Mouse (Mus musculus) ES-E14 (cell line): ENCODE results near the gene Pde4d. TPM values are rescaled to one million over a fixed set of nuclear protein-coding genes. Genes with fewer than 3 reads are reported as not detected.

Experiments
- DNase-seq: peaks from one replicate; pipeline ENCODE4 v3.0.0-alpha.2; 2013; ENCODE audit warnings: low read depth, low spot score
- H3K27ac ChIP-seq: 2 replicates; pipeline ENCODE4 v1.5.1; 2012; ENCODE audit warnings: low read depth, mild to moderate bottlenecking, low read length, moderate library complexity, mixed read lengths; ENCODE audit not compliant: poor library complexity, insufficient read depth, severe bottlenecking
- H3K36me3 ChIP-seq: 2 replicates; pipeline ENCODE4 v1.6.1; 2012; ENCODE audit warnings: mild to moderate bottlenecking, low read length, moderate library complexity, mixed read lengths; ENCODE audit not compliant: control insufficient read depth, poor library complexity, insufficient read depth, severe bottlenecking
- H3K4me1 ChIP-seq, 2 experiments: fragments of 150-350 bp in 1 of 2; sonication (generic) in 1 of 2; 2 replicates each; pipeline ENCODE4 v1.6.1; 2012; ENCODE audit warnings: low read length in 2 of 2, mild to moderate bottlenecking in 1 of 2, mixed read lengths in 1 of 2; ENCODE audit not compliant: control insufficient read depth in 2 of 2, insufficient read depth in 2 of 2, poor library complexity in 1 of 2
- H3K4me3 ChIP-seq, 2 experiments: fragments of 150-350 bp in 1 of 2; sonication (generic) in 1 of 2; 2 replicates each; pipeline ENCODE4 v1.5.1; 2012; ENCODE audit warnings: low read length in 2 of 2, low read depth in 1 of 2, mild to moderate bottlenecking in 1 of 2, mixed read lengths in 1 of 2; ENCODE audit not compliant: insufficient read depth in 1 of 2, poor library complexity in 1 of 2, severe bottlenecking in 1 of 2
- H3K9ac ChIP-seq: 2 replicates; pipeline ENCODE4 v1.6.1; 2012; ENCODE audit warnings: low read depth, mild to moderate bottlenecking, low read length, mixed read lengths; ENCODE audit not compliant: poor library complexity, insufficient read depth, severe bottlenecking
- H3K9me3 ChIP-seq: fragments of 150-350 bp; sonication (generic); 2 replicates; pipeline ENCODE4 v1.6.1; 2012; ENCODE audit warnings: low read depth, mild to moderate bottlenecking, low read length; ENCODE audit not compliant: control insufficient read depth, insufficient read depth
- CHD2 ChIP-seq: IDR thresholded peaks from 2 replicates; pipeline ENCODE4 v1.6.1; 2014; ENCODE audit warnings: mild to moderate bottlenecking, low read depth, low read length, inconsistent platforms
- HCFC1 ChIP-seq: IDR thresholded peaks from 2 replicates; pipeline ENCODE4 v1.6.1; 2012; ENCODE audit warnings: low read length, inconsistent platforms, borderline replicate concordance; ENCODE audit not compliant: insufficient read depth
- MAFK ChIP-seq: IDR thresholded peaks from 2 replicates; pipeline ENCODE4 v1.6.1; 2014; ENCODE audit warnings: mild to moderate bottlenecking, low read depth, low read length, inconsistent platforms; ENCODE audit not compliant: insufficient read depth
- ZC3H11A ChIP-seq: IDR thresholded peaks from 2 replicates; pipeline ENCODE4 v1.6.1; 2012; ENCODE audit warnings: low read depth, mild to moderate bottlenecking, inconsistent platforms, low read length, borderline replicate concordance
- ZNF384 ChIP-seq: IDR thresholded peaks from 2 replicates; pipeline ENCODE4 v1.6.1; 2012; ENCODE audit warnings: low read depth, low read length, inconsistent platforms
- in situ Hi-C, 2 experiments: fragments of 600-800 bp; cut with MboI; formaldehyde crosslinking; loops; one replicate each; pipeline ENCODE4 v1.15.1; 2025; ENCODE audit warnings: low sequenced_read_pairs in 2 of 2, inconsistent platforms in 1 of 2; ENCODE audit not compliant: unreplicated experiment in 2 of 2
- total RNA-seq: library from RNA; depleted of rRNA; stranded (reverse); fragments of 300-350 nt; gene quantifications from 2 replicates; pipeline ENCODE4 v1.2.3, GENCODE M21; 2012

Gene Pde4d
- total RNA-seq, 1 experiment, result 10.4 TPM

- H3K4me3 ChIP-seq, result no peak overlapping the region
- in situ Hi-C loops, result no loop called here
- TF ChIP-seq MAFK (no peak), CHD2 (no peak), ZC3H11A (no peak), ZNF384 (no peak)
- H3K9ac ChIP-seq, result no peak overlapping the region
- no peaks in the 10 kb centered on the region for H3K36me3 ChIP-seq
- H3K27ac ChIP-seq, result no peak overlapping the region
- no peaks in the 10 kb centered on the region for H3K9me3 ChIP-seq
- DNase-seq, result no peak
- H3K4me1 ChIP-seq, result no peaks in the 10 kb centered on the region
Measured at GRCm38 (mm10) chr13:109318434-109318998, 868.8 kb downstream of the Pde4d start.

- DNase-seq, result no peak
- Histone ChIP-seq H3K4me3 (no peak overlapping the region), H3K9ac (no peak overlapping the region), H3K9me3 (no peaks in the 10 kb centered on the region), H3K4me1 (peaks cover 0 to 2% of the 10 kb centered on the region in 2 experiments; a peak in 1 of 4 replicates), H3K27ac (no peak overlapping the region), H3K36me3 (no peaks in the 10 kb centered on the region)
- TF ChIP-seq ZNF384 (no peak), HCFC1 (no peak), CHD2 (no peak), MAFK (no peak)
- in situ Hi-C loops, result no loop called here
Measured at GRCm38 (mm10) chr13:109326061-109326460, 876.3 kb downstream of the Pde4d start.

GRCm38 (mm10) chr13:109331563-109331962 lies 881.8 kb downstream of the Pde4d start:
- H3K9me3 ChIP-seq, result no peaks in the 10 kb centered on the region

GRCm38 (mm10) chr13:109341902-109342301 lies 892.2 kb downstream of the Pde4d start:
- H3K4me1 ChIP-seq, result no peaks in the 10 kb centered on the region
- DNase-seq, result no peak
- H3K9me3 ChIP-seq, result no peaks in the 10 kb centered on the region
- no peaks in the 10 kb centered on the region for H3K36me3 ChIP-seq
- H3K9ac ChIP-seq, result no peak overlapping the region
- no peak overlapping the region for H3K27ac ChIP-seq
- H3K4me3 ChIP-seq, result no peak overlapping the region
- in situ Hi-C loops, result no loop called here
- TF ChIP-seq ZNF384 (no peak), ZC3H11A (no peak), HCFC1 (no peak), CHD2 (no peak), MAFK (no peak)

More at GRCm38 (mm10) chr13:109331563-109331962, 881.8 kb downstream of the Pde4d start:
- Histone ChIP-seq H3K27ac (no peak overlapping the region), H3K4me3 (no peak overlapping the region), H3K4me1 (peaks cover 0 to 2% of the 10 kb centered on the region in 2 experiments; a peak in 1 of 4 replicates), H3K9ac (no peak overlapping the region), H3K36me3 (no peaks in the 10 kb centered on the region)
- no peak for DNase-seq
- in situ Hi-C loops, result no loop called here
- no peak for TF ChIP-seq CHD2
- TF ChIP-seq HCFC1, result no peak
- TF ChIP-seq ZC3H11A, result no peak
- TF ChIP-seq ZNF384, result no peak
- TF ChIP-seq MAFK, result no peak

- in situ Hi-C loops, result no loop called here
- Histone ChIP-seq H3K9me3 (no peaks in the 10 kb centered on the region), H3K4me3 (no peak overlapping the region), H3K9ac (no peak overlapping the region), H3K36me3 (no peaks in the 10 kb centered on the region), H3K4me1 (no peaks in the 10 kb centered on the region), H3K27ac (no peak overlapping the region)
- TF ChIP-seq ZC3H11A (no peak), CHD2 (no peak), MAFK (no peak), ZNF384 (no peak), HCFC1 (no peak)
- DNase-seq, result no peak
Measured at GRCm38 (mm10) chr13:109342469-109342868, 892.7 kb downstream of the Pde4d start.
